Mouse (Mus musculus): ENCODE measurements at regions not wholly inside any gene's neighbourhood (a gene's known extent, or its start where the extent isn't known, plus 50 kb on each side); places are given as distances from the start of the nearest gene placed in this dataset.

DNA sequence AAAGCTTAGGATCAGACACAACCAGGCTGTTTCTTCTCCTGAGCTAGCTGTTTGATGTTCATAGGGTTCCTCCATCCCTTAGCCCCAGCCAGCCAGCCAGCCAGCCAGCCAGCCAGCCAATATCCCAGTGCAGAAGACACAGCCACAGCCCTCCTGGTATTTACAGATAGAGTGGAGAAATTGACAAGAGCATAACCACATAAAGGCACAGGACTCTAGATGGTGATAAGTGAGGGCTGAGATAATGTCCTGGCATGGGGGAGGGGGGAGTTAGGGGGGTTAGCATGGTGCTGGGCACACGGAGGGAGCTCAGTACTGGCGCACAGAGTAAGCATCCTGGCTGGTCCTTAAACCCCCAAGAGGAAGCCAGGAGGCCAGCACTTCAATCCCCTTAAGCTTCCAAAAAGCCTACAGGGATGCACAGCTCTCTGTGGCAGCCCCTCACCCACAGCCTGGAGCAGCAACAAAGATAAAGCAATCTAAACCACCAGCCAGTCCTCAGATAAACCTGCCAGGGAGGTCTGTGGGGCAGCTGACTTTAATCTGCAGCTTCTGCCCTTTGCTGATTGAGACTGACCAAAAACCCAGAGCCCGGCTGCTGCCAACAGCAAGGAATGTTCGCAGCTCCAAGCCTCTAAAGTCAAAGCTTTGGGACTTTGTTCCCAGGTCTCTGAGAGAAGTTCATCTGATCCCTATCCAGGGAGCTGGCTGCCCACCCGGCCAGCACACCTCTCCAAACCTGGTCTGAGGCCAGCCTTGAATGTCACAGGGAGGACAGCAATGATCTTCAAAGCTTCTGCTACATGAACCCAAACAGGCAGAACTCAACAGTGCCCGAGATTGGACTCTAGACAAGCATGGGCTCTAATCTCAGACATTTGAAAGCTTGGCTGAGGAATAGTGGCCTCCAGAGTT is 124.9 kb downstream of the Utp6 start:
- H3K27me3 ChIP-seq (ENCODE audit: control insufficient read depth, insufficient read depth, low read length, poor library complexity, severe bottlenecking), result no peaks in the 10 kb centered on the region
- no peak for DNase-seq (ENCODE audit: low read depth, low spot score)
- no peaks in the 10 kb centered on the region for H3K36me3 ChIP-seq (ENCODE audit: control insufficient read depth, insufficient read depth, low read length, poor library complexity, severe bottlenecking)

DNA sequence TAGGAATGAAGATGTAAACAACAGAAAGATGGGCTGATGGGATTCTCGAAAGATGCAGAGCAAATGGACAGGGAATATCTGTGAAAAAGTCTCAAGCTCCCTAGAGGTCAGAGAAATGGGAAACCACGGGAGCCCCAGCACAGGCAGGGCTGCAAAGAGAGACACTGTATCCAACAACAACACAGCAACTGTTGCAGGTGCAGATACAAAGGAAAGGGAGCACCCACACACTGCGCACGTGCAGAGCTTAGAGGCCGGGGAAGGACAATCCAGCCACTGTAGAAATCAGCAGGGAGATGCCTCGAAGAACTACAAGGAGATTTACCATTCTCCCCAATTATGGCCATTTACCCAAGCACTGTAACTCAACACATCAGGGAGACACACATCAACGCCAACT is 126.3 kb downstream of the Utp6 start:
- H3K27me3 ChIP-seq (ENCODE audit: control insufficient read depth, insufficient read depth, low read length, poor library complexity, severe bottlenecking), result no peaks in the 10 kb centered on the region
- no peak for DNase-seq (ENCODE audit: low read depth, low spot score)
- no peaks in the 10 kb centered on the region for H3K36me3 ChIP-seq (ENCODE audit: control insufficient read depth, insufficient read depth, low read length, poor library complexity, severe bottlenecking)

DNA sequence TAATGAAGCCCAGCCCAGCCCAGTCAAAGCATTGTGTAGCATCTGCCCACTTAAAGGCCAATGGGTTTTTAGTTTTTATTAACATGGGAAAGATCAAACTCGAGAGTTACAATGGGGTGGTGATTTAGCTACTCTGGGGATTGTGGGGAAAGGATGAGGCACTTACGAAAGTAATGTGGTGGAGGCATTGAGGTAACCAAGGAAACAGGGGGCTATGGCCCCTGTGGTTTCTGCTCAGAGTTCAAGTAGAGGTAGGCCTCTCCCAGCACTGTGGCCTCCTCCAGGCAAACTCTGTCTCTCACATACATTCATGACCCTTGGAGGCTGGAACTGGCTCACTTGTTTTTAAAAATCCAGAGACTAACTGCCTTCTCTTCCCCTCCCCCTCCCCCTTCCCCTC is 128.4 kb downstream of the Utp6 start:
- no peak for DNase-seq (ENCODE audit: low read depth, low spot score)
- H3K36me3 ChIP-seq (ENCODE audit: control insufficient read depth, insufficient read depth, low read length, poor library complexity, severe bottlenecking), result no peaks in the 10 kb centered on the region
- H3K27me3 ChIP-seq (ENCODE audit: control insufficient read depth, insufficient read depth, low read length, poor library complexity, severe bottlenecking), result no peaks in the 10 kb centered on the region

DNA sequence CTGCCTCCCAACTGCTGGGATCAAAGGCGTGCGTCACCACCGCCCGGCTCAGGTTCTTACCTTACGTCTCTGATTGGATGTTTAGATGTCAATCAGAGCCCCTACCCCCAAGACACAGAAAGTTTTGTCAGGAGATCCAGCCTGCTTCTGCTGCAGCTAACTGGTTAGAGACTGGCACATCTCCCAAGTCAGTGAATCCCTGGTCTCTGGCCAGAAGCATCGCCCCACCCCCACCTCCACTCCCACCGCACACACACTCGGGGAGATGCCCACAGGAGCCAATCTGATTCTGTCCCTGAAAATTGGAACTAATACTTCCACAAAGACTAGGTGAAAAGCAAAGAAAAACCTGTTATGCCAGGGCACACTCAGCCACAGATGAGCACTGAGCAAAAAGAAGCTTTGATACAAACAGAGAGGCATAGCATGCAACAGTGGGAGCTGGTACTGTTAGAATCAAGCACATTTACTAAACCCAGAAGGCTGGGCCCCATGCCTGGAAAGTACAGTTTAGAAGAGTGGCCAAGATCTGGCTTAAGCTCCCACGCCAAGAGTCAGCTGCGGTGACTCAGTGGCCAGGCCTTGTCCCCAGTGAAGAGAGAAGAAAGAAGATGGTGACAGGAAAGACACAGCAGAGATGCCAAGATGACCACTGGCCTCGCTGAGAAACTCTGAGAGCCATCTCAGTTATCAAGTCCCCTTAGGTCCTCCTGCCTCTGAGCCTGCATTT is 130.4 kb downstream of the Utp6 start:
- no peak for DNase-seq (ENCODE audit: low read depth, low spot score)

DNA sequence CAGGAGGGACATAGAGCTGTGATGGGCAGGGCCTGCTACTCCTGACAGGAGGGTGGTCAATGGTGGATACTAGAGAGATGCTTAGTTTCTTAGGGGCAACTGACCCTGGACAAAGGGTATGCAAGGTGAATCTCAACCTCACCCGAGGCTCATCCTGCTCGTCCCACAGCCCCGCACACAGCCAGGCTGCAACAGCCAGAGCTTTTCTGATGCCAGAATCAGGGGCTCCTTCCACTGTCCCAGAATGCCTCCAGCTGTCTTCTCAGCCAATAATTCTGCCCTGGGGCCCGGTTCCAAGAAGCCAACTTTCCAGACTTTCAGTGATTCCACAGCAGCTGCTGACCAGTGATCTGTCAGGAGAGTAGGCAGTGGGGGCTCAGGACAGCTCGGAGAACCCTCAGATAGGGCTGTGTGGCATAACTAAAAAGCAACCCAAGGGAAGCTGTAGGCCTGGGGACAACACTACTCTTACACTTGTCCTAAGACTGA is 131.6 kb downstream of the Utp6 start:
- H3K27me3 ChIP-seq (ENCODE audit: control insufficient read depth, insufficient read depth, low read length, poor library complexity, severe bottlenecking), result no peaks in the 10 kb centered on the region
- no peak for DNase-seq (ENCODE audit: low read depth, low spot score)
- H3K36me3 ChIP-seq (ENCODE audit: control insufficient read depth, insufficient read depth, low read length, poor library complexity, severe bottlenecking), result no peaks in the 10 kb centered on the region

More for the DNA sequence above, 130.4 kb downstream of the Utp6 start:
- Histone ChIP-seq H3K36me3 (ENCODE audit: control insufficient read depth, insufficient read depth, low read length, poor library complexity, severe bottlenecking) (no peaks in the 10 kb centered on the region), H3K27me3 (ENCODE audit: control insufficient read depth, insufficient read depth, low read length, poor library complexity, severe bottlenecking) (no peaks in the 10 kb centered on the region)

DNA sequence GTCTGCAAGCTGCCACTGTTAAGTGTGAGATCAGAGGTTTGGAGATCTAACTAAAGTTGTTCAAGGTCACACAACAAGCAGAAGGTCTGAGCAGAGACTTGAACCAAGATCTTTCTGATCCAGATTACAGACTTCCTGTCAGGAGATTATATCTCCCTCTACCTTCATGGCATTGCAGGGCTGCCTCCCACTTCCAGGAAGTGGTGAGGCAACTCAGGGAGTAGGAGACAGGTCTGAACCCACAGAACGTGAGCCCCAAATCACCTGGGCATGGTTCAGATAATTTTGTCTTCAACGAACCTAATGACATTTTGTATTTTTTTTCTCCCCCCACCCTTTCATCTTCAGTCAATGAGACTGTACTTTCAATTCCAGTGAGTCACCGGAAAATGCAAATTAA is 135.2 kb downstream of the Utp6 start:
- H3K36me3 ChIP-seq (ENCODE audit: control insufficient read depth, insufficient read depth, low read length, poor library complexity, severe bottlenecking), result no peaks in the 10 kb centered on the region
- no peaks in the 10 kb centered on the region for H3K27me3 ChIP-seq (ENCODE audit: control insufficient read depth, insufficient read depth, low read length, poor library complexity, severe bottlenecking)
- DNase-seq (ENCODE audit: low read depth, low spot score), result no peak

DNA sequence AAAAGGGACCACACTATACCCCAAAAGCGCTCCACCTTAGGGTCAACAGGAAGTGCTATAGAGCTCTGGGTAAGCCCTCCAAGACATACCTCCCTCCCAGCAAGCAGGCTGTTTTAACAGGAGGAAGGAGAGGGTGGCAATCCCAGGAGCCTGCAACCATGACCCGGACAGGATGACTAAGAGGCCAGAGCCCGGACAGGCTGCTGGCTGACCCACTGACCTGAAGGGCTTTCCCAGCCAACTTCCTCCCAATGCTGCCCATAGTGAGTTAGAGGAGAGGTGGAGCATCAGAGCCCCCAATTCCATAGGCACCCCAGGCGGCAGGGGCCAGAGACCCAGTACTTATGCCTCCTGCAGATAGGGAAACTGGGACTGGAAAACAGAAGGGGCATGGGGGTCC is 136.3 kb downstream of the Utp6 start:
- no peaks in the 10 kb centered on the region for H3K36me3 ChIP-seq (ENCODE audit: control insufficient read depth, insufficient read depth, low read length, poor library complexity, severe bottlenecking)
- no peaks in the 10 kb centered on the region for H3K27me3 ChIP-seq (ENCODE audit: control insufficient read depth, insufficient read depth, low read length, poor library complexity, severe bottlenecking)
- DNase-seq (ENCODE audit: low read depth, low spot score), result no peak

DNA sequence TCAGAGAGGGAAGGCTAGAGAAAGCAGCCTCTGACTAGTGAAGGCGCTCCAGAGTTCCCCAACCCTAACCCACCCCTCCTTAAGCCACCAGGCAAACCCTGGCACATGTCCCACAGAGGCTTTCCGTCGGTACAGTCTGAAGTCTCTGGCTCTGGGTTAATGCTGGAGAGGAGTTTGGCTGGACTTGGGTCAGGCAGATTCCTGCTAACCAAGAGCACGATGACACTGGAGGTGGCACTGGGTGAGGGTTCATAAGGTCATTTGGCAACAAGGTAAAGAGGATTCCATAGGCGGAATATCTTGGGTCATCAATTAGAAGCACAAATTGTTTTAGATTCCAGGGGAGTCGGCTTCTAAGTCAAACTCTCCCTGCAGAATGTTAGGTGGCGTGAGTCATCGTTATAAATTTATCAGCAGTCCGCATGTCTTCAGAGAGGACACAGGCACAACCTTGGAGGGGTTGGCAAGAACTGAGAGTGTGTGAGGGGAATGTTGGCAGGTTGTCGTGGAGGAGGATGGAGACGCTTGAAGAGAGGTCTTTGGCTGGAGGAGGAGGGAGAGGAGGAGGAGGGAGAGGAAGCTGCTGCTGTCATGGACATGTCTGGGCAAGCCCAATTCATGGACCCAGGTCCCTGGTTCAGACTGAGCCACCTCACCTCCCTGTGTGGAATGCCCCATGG is 138.4 kb downstream of the Utp6 start:
- H3K27me3 ChIP-seq (ENCODE audit: control insufficient read depth, insufficient read depth, low read length, poor library complexity, severe bottlenecking), result no peaks in the 10 kb centered on the region
- H3K36me3 ChIP-seq (ENCODE audit: control insufficient read depth, insufficient read depth, low read length, poor library complexity, severe bottlenecking), result no peaks in the 10 kb centered on the region
- no peak for DNase-seq (ENCODE audit: low read depth, low spot score)

DNA sequence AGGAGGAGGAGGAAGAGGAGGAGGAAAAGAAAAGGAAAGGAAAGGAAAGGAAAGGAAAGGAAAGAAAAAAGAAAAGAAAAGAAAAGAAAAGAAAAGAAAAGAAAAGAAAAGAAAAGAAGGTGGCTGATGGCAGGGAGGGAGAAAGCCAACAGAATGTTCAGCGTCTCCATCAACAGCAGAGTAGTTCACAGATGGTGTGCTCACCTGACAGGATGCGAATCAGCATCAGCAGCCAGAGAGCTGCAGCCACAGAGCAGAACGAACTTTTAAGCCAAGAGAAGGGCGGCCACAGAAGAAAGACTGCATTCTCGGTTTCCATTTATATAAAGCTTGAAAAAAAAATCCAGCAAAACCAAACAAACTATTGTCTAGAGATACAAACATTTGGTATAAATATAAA is 140.2 kb downstream of the Utp6 start:
- no peaks in the 10 kb centered on the region for H3K27me3 ChIP-seq (ENCODE audit: control insufficient read depth, insufficient read depth, low read length, poor library complexity, severe bottlenecking)
- no peak for DNase-seq (ENCODE audit: low read depth, low spot score)
- no peaks in the 10 kb centered on the region for H3K36me3 ChIP-seq (ENCODE audit: control insufficient read depth, insufficient read depth, low read length, poor library complexity, severe bottlenecking)

DNA sequence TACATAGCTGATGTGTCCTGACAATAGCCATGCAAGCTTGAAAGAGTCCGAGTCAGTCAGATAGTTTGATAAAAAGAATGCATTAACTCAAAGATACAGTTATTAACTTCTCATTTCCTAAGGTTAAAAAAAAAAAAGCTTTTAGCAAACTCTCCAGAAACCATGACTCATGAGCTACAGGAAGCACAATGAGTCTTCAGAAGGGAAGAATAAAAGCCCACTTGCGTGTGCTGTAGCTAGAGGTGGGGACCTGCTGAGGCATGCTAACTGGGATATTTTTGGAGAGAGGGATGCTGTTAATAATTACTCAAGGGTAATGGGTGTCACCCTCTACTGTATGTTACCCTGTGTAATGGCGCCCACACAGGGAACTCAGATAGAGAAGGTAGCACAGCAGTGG is 147.0 kb downstream of the Utp6 start:
- no peak for DNase-seq (ENCODE audit: low read depth, low spot score)
- no peaks in the 10 kb centered on the region for H3K27me3 ChIP-seq (ENCODE audit: control insufficient read depth, insufficient read depth, low read length, poor library complexity, severe bottlenecking)

DNA sequence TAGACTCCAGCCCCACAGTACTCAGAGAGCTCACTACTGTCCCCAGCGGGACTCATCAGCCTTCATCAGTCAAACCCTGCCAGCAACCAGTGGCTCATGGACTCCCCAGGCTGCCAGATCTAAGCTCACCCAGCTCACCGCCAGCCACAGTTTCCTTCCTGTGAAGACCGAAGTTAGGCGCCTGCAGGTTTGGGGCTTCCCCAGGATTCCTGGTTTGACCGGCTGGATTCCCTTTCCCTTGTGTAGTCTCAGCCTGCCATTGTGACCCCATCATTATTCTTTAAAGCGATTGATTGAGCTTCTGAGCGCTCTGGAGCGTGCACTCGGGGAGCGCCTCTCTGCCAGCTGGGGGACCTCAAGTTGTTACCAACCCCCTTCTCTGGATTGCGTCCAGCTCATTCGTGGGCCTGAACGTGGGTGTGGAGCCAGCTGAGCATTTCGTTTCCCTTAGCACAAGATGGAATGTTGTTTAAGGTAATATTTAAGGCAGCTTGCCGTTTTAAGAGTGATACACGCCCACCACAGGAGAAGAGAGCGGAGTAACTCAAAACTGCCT is 155.2 kb downstream of the Utp6 start:
- DNase-seq (ENCODE audit: low read depth, low spot score), result no peak
- Histone ChIP-seq H3K27me3 (ENCODE audit: control insufficient read depth, insufficient read depth, low read length, poor library complexity, severe bottlenecking) (no peaks in the 10 kb centered on the region), H3K36me3 (ENCODE audit: control insufficient read depth, insufficient read depth, low read length, poor library complexity, severe bottlenecking) (no peaks in the 10 kb centered on the region)

More for the DNA sequence above, 147.0 kb downstream of the Utp6 start:
- H3K36me3 ChIP-seq (ENCODE audit: control insufficient read depth, insufficient read depth, low read length, poor library complexity, severe bottlenecking), result no peaks in the 10 kb centered on the region

DNA sequence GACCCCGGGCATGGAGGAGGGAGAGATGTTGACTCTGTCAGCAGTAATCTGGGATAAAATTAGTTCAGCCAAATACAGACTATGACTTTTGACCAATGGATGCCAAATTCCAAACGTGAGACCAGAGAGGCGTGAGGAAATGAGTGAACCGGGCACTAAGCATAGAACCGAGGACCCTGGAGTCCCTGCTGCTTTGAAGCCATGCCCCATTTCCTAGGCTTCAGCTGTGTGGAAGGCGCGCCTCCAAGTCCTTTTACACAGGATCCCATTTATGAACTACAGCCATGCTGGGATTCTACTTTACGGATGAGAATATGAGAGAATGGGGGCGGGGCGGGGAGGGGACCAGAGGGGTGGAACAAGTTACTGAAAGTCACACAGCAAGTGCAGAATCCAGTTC is 155.8 kb downstream of the Utp6 start:
- H3K27me3 ChIP-seq (ENCODE audit: control insufficient read depth, insufficient read depth, low read length, poor library complexity, severe bottlenecking), result no peaks in the 10 kb centered on the region
- no peak for DNase-seq (ENCODE audit: low read depth, low spot score)
- no peaks in the 10 kb centered on the region for H3K36me3 ChIP-seq (ENCODE audit: control insufficient read depth, insufficient read depth, low read length, poor library complexity, severe bottlenecking)

DNA sequence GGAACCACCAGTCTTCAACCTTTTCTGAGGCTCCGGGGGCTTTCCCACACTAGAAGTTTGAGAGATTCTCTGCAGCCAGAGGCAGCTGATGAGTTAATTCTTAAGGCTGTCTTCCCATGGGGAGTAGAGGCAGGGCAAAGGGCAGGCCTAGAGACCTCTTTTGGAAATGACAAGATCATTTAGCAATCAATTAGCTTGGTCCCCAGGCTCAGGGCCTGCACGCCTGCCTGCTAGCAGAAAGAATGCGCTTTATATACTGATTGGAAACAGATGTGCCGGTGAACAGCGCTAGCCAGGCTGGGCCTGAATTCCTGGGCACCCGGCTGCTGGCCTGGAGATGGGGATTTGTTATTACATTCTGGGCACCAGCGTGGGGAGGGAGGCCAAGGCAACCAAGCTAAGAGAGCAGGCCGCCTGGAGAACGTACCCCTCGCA is 156.2 kb downstream of the Utp6 start:
- no peaks in the 10 kb centered on the region for H3K27me3 ChIP-seq (ENCODE audit: control insufficient read depth, insufficient read depth, low read length, poor library complexity, severe bottlenecking)
- H3K36me3 ChIP-seq (ENCODE audit: control insufficient read depth, insufficient read depth, low read length, poor library complexity, severe bottlenecking), result no peaks in the 10 kb centered on the region
- DNase-seq (ENCODE audit: low read depth, low spot score), result no peak

DNA sequence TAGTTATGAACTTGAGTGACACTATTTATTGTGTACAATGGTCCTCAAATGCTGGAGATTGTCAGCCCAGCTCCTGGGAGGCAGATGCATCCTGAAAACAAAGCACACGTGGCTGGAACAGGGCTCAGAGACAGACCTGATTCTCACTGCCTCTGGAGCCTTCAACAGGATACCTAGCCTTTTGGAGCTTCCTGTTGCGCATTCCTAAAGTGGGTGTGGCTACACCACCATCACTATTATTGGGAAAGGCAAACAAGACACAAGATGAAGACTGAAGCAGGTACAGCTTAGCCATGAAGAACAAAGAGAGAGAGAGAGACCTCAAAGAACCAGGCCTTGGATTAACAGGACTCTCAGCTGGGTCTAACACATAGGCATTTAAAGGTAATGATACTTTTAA is 158.2 kb downstream of the Utp6 start:
- DNase-seq (ENCODE audit: low read depth, low spot score), result no peak
- H3K27me3 ChIP-seq (ENCODE audit: control insufficient read depth, insufficient read depth, low read length, poor library complexity, severe bottlenecking), result no peaks in the 10 kb centered on the region
- H3K36me3 ChIP-seq (ENCODE audit: control insufficient read depth, insufficient read depth, low read length, poor library complexity, severe bottlenecking), result no peaks in the 10 kb centered on the region

Measured in splenic B cell, adult 2 months (primary cell).